ENCODE assay signal across 10 mouse cellular contexts in the genomic region with DNA sequence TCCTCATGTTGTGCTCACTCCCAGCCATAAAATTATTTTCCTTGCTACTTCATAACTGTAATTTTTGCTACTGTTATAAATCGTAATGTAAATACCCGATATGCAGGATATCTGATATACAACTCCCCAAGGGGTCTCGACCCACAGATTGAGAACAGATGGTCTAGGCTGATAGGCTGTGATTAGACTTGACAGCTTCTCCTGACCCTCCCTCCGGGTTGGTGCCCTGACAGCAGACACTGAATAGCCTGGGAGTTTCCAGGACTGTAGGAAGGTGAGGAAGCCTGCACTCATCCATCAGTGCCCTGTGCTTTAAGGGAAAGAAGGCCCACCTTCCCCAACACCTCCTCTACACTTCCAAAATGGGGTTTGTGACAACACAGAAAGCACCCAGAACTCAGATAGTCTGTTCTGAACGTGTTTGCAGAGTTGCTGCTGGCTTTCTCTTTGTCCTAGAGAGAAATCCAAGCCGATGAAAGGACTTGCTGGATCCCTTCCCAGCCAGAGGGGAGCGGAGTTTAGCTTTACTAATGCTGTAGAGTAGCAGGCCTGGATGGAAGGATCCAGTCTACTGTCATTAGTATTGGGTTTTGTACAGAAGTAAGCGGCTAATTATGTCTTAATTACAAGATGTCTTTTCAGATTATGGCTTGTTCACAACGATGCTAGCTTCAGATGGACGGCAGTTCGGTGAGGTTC.
DNase-seq lines count a peak whose midpoint lies in the region; ATAC-seq and TF ChIP-seq lines count a peak whose summit lies in the region.
"Had no signal": no experiment of that assay in that cellular context is flagged by ENCODE, and none has a peak within 500 bp of the region (broad histone marks: within the 10 kb centered on the region; RNA-seq: fewer than 3 reads in every experiment).

No protein-coding gene starts in this region.

- peak; percentile 2; the same call in 1 of the 2 replicates for TF ChIP-seq CTCF in heart, postnatal 0 days (IDR thresholded peaks at IDR 0.05; ENCODE audit: low read depth)
- no peak for TF ChIP-seq CTCF in heart, adult 2 months (IDR thresholded peaks at IDR 0.05)

- WGBS in heart, postnatal 0 days, result 56% methylated on average over 11 of the region's 11 CpGs
- WGBS in heart, adult 2 months, result 65% methylated on average over 11 of the region's 11 CpGs
- 60% methylated on average over 11 of the region's 11 CpGs for WGBS in midbrain, embryonic 14.5 days
- WGBS in midbrain, embryonic 15.5 days, result 59% methylated on average over 11 of the region's 11 CpGs
- 63% methylated on average over 11 of the region's 11 CpGs for WGBS in hindbrain, embryonic 11.5 days

- H3K4me2 ChIP-seq in heart, postnatal 0 days (ENCODE audit: low read depth, low read length), result no peak overlapping the region
- H3K4me2 ChIP-seq in midbrain, embryonic 14.5 days (ENCODE audit: low read length), result no peak overlapping the region
- H3K4me2 ChIP-seq in midbrain, embryonic 15.5 days, result no peak overlapping the region
- no peak overlapping the region for H3K4me2 ChIP-seq in hindbrain, embryonic 11.5 days (replicated peaks; ENCODE audit: low read depth, low read length)

- TF ChIP-seq EP300 in heart, postnatal 0 days (IDR thresholded peaks at IDR 0.05; ENCODE audit: low read depth), result no peak
- TF ChIP-seq EP300 in heart, adult 2 months (IDR thresholded peaks at IDR 0.05; ENCODE audit: insufficient read depth, low read depth, low read length), result no peak

- H3K9ac ChIP-seq in heart, postnatal 0 days (replicated peaks; ENCODE audit: low read depth, low read length), result no peak overlapping the region
- H3K9ac ChIP-seq in heart, adult 2 months (ENCODE audit: low read depth, low read length), result no peak overlapping the region
- H3K9ac ChIP-seq in midbrain, embryonic 14.5 days (replicated peaks; ENCODE audit: low read length), result no peak overlapping the region
- no peak overlapping the region for H3K9ac ChIP-seq in midbrain, embryonic 15.5 days
- H3K9ac ChIP-seq in hindbrain, embryonic 11.5 days (ENCODE audit: low read depth, low read length), result no peak overlapping the region

- H3K27ac ChIP-seq in heart, postnatal 0 days (ENCODE audit: low read depth), result no peak overlapping the region
- no peak overlapping the region for H3K27ac ChIP-seq in heart, adult 2 months
- no peak overlapping the region for H3K27ac ChIP-seq in midbrain, embryonic 14.5 days (replicated peaks; ENCODE audit: low read depth, low read length)
- H3K27ac ChIP-seq in midbrain, embryonic 15.5 days, result no peak overlapping the region
- 0 out of 2 replicates have a peak overlapping the region, but pooled peaks have one; percentile 11 for H3K27ac ChIP-seq in hindbrain, embryonic 11.5 days (ENCODE audit: low read depth, low read length)

- intact Hi-C loops in heart, adult 2 months (cut with DNase I), result no loop called here

- no peaks in the 10 kb centered on the region for H3K9me3 ChIP-seq in heart, postnatal 0 days (replicated peaks; ENCODE audit: control insufficient read depth, low read length)
- no peaks in the 10 kb centered on the region for H3K9me3 ChIP-seq in midbrain, embryonic 14.5 days (ENCODE audit: control insufficient read depth, low read length)
- H3K9me3 ChIP-seq in midbrain, embryonic 15.5 days, result no peaks in the 10 kb centered on the region
- no peaks in the 10 kb centered on the region for H3K9me3 ChIP-seq in hindbrain, embryonic 11.5 days (ENCODE audit: control insufficient read depth, low read length)

- ATAC-seq in heart, postnatal 0 days (ENCODE audit: insufficient read depth, low read depth), result no peak
- ATAC-seq in midbrain, embryonic 14.5 days (ENCODE audit: low FRiP score, low TSS enrichment), result no peak
- ATAC-seq in midbrain, embryonic 15.5 days (replicated peaks), result no peak
- ATAC-seq in hindbrain, embryonic 11.5 days (ENCODE audit: low FRiP score), result 0 out of 2 replicates have a peak, but pooled peaks have one; percentile 52
- no peak for ATAC-seq in activated CD4-positive, CD25-positive, alpha-beta regulatory T cell, adult 4 months

- H3K27me3 ChIP-seq in heart, postnatal 0 days (ENCODE audit: control insufficient read depth, insufficient read depth, low read length), result no peaks in the 10 kb centered on the region
- H3K27me3 ChIP-seq in heart, adult 2 months (ENCODE audit: control insufficient read depth, insufficient read depth, low read length), result no peaks in the 10 kb centered on the region
- peaks cover 4% of the 10 kb centered on the region for H3K27me3 ChIP-seq in midbrain, embryonic 14.5 days (ENCODE audit: control insufficient read depth, insufficient read depth, low read length)
- no peaks in the 10 kb centered on the region for H3K27me3 ChIP-seq in midbrain, embryonic 15.5 days (replicated peaks)
- no peaks in the 10 kb centered on the region for H3K27me3 ChIP-seq in hindbrain, embryonic 11.5 days (ENCODE audit: control insufficient read depth, insufficient read depth, low read length)

- H3K4me3 ChIP-seq in heart, postnatal 0 days (ENCODE audit: low read depth, low read length), result no peak overlapping the region
- no peak overlapping the region for H3K4me3 ChIP-seq in heart, adult 2 months
- H3K4me3 ChIP-seq in midbrain, embryonic 14.5 days (replicated peaks; ENCODE audit: low read depth, low read length), result no peak overlapping the region
- no peak overlapping the region for H3K4me3 ChIP-seq in midbrain, embryonic 15.5 days
- H3K4me3 ChIP-seq in hindbrain, embryonic 11.5 days (ENCODE audit: low read depth, low read length), result no peak overlapping the region

- H3K36me3 ChIP-seq in heart, postnatal 0 days (replicated peaks; ENCODE audit: control insufficient read depth, insufficient read depth, low read length), result no peaks in the 10 kb centered on the region
- no peaks in the 10 kb centered on the region for H3K36me3 ChIP-seq in heart, adult 2 months (ENCODE audit: control insufficient read depth, insufficient read depth, low read length)
- H3K36me3 ChIP-seq in midbrain, embryonic 14.5 days (ENCODE audit: control insufficient read depth, insufficient read depth, low read length), result no peaks in the 10 kb centered on the region
- H3K36me3 ChIP-seq in midbrain, embryonic 15.5 days (replicated peaks), result no peaks in the 10 kb centered on the region
- H3K36me3 ChIP-seq in hindbrain, embryonic 11.5 days (ENCODE audit: control insufficient read depth, insufficient read depth, low read length), result no peaks in the 10 kb centered on the region

- DNase-seq in heart, postnatal 0 days (ENCODE audit: low spot score), result no peak
- DNase-seq in heart, adult 2 months, result no peak
- DNase-seq in midbrain, embryonic 14.5 days, result peak; percentile 54
- DNase-seq in hindbrain, embryonic 11.5 days (ENCODE audit: low spot score), result peak; percentile 51
- no peak for DNase-seq in adrenal gland, adult 2 months
- DNase-seq: kidney, postnatal 14 days; liver; thymus, postnatal 4 days had no signal

- no peak for TF ChIP-seq POLR2A in heart, adult 2 months (IDR thresholded peaks at IDR 0.05; ENCODE audit: insufficient read depth, low read depth, low read length)

- peaks cover 8% of the 10 kb centered on the region; the same call in 1 of the 2 replicates for H3K4me1 ChIP-seq in heart, postnatal 0 days (ENCODE audit: control insufficient read depth, insufficient read depth)
- H3K4me1 ChIP-seq in heart, adult 2 months (ENCODE audit: control insufficient read depth, insufficient read depth, low read length), result peaks cover 10% of the 10 kb centered on the region
- peaks cover 31% of the 10 kb centered on the region for H3K4me1 ChIP-seq in midbrain, embryonic 14.5 days (ENCODE audit: control insufficient read depth, insufficient read depth, low read length)
- peaks cover 33% of the 10 kb centered on the region for H3K4me1 ChIP-seq in midbrain, embryonic 15.5 days
- peaks cover 3% of the 10 kb centered on the region; the same call in 1 of the 2 replicates for H3K4me1 ChIP-seq in hindbrain, embryonic 11.5 days (replicated peaks; ENCODE audit: control insufficient read depth, insufficient read depth, low read length)

- H3K79me2 ChIP-seq in heart, adult 2 months (replicated peaks; ENCODE audit: control insufficient read depth, insufficient read depth, low read length), result no peaks in the 10 kb centered on the region

Comparison
In these comparisons a context has a peak if more than half of its experiments do, and no peak if none do; other contexts are left out.
1. DNase-seq: peak in midbrain, embryonic 14.5 days (single experiment) and hindbrain, embryonic 11.5 days (single experiment); none in heart, postnatal 0 days (single experiment), heart, adult 2 months (0 of 2) and adrenal gland, adult 2 months (single experiment).